Comparison of ENCODE assay signal across 21 mouse cellular contexts in the genomic region with DNA sequence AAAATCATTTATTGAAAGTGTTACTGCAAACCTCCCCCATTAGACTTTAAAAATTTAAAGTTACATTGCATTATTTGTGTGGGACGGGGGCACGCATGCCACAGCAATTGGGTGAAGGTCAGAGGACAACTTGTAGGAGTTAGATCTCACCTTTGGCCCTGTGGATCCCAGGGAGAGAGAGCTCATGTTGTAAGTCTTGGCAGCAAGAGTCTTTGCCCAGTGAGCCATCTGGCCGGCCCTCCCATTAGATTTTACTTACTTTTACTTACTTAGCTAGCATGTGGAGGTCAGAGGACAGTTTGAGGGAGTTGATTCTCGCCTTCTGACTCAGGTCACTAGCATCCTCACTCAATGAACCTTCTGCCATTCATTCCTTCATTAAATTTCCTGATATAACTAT. TPM values are rescaled to one million over a fixed set of nuclear protein-coding genes. Genes with fewer than 3 reads are reported as not detected.
DNase-seq lines count a peak whose midpoint lies in the region; ATAC-seq lines count a peak whose summit lies in the region.
"Had no signal": no experiment of that assay in that cellular context is flagged by ENCODE, and none has a peak within 500 bp of the region (broad histone marks: within the 10 kb centered on the region; RNA-seq: fewer than 3 reads in every experiment).

No protein-coding gene starts in this region.

- no peak overlapping the region for H3K27ac ChIP-seq in kidney, embryonic 15.5 days
- no peak overlapping the region for H3K27ac ChIP-seq in forebrain, embryonic 10.5 days
- H3K27ac ChIP-seq: embryonic facial prominence, embryonic 10.5 days; forebrain, embryonic 15.5 days; heart, embryonic 15.5 days; hindbrain, embryonic 13.5 days; hindbrain, postnatal 0 days had no signal

- H3K9me3 ChIP-seq in kidney, embryonic 15.5 days (replicated peaks) = no peaks in the 10 kb centered on the region
- no peaks in the 10 kb centered on the region for H3K9me3 ChIP-seq in forebrain, embryonic 10.5 days
- H3K9me3 ChIP-seq: embryonic facial prominence, embryonic 10.5 days; forebrain, embryonic 15.5 days; G1E; heart, embryonic 15.5 days; hindbrain, embryonic 13.5 days had no signal

- WGBS in kidney, embryonic 15.5 days = 75% methylated on average over 4 of the region's 4 CpGs
- 91% methylated on average over 4 of the region's 4 CpGs for WGBS in forebrain, embryonic 10.5 days

- H3K4me2 ChIP-seq in kidney, embryonic 15.5 days = no peak overlapping the region
- H3K4me2 ChIP-seq: forebrain, embryonic 15.5 days; heart, embryonic 11.5 days; heart, embryonic 15.5 days; hindbrain, embryonic 13.5 days had no signal

- no peak overlapping the region for H3K4me3 ChIP-seq in kidney, embryonic 15.5 days (replicated peaks)
- no peak overlapping the region for H3K4me3 ChIP-seq in forebrain, embryonic 10.5 days
- H3K4me3 ChIP-seq: embryonic facial prominence, embryonic 10.5 days; erythroblast, embryonic 14.5 days; forebrain, embryonic 15.5 days; heart, embryonic 15.5 days; hindbrain, embryonic 13.5 days had no signal

- no peaks in the 10 kb centered on the region; the same call in 1 of the 2 replicates for H3K36me3 ChIP-seq in kidney, embryonic 15.5 days
- H3K36me3 ChIP-seq in forebrain, embryonic 10.5 days (replicated peaks) = no peaks in the 10 kb centered on the region
- H3K36me3 ChIP-seq: forebrain, embryonic 15.5 days had no signal

- no peak for ATAC-seq in kidney, embryonic 15.5 days (replicated peaks; ENCODE audit: low FRiP score)
- ATAC-seq: CD4-positive, CD25-positive, alpha-beta regulatory T cell, adult 4 months; forebrain, embryonic 15.5 days; hindbrain, postnatal 0 days had no signal

- peak; percentile 10 for DNase-seq in adrenal gland, adult 2 months
- DNase-seq in adrenal gland, adult 8-10 months = no peak
- DNase-seq in kidney, adult 11 months = peak; percentile 82
- peak; percentile 28 for DNase-seq in kidney, postnatal 10 days
- DNase-seq in kidney, adult 18-20 months = no peak
- peak; percentile 59 to 84 for DNase-seq in kidney, postnatal 36 days
- no peak for DNase-seq in forebrain, embryonic 10.5 days (ENCODE audit: extremely low spot score, low spot score)
- DNase-seq: B cell, adult 2 months; gastrocnemius, postnatal 36 days; heart, adult 18-20 months; heart, postnatal 14 days had no signal

- no peak overlapping the region for H3K9ac ChIP-seq in kidney, embryonic 15.5 days
- H3K9ac ChIP-seq: forebrain, embryonic 15.5 days; heart, embryonic 15.5 days; hindbrain, embryonic 13.5 days had no signal

- H3K27me3 ChIP-seq in kidney, embryonic 15.5 days = no peaks in the 10 kb centered on the region
- peaks cover 10% of the 10 kb centered on the region; the same call in 1 of the 2 replicates for H3K27me3 ChIP-seq in forebrain, embryonic 10.5 days (ENCODE audit: poor library complexity, severe bottlenecking)
- H3K27me3 ChIP-seq: forebrain, embryonic 15.5 days; heart, embryonic 15.5 days; hindbrain, embryonic 13.5 days had no signal

- H3K4me1 ChIP-seq in kidney, embryonic 15.5 days = no peaks in the 10 kb centered on the region
- peaks cover 12% of the 10 kb centered on the region for H3K4me1 ChIP-seq in forebrain, embryonic 10.5 days
- H3K4me1 ChIP-seq: embryonic facial prominence, embryonic 10.5 days; forebrain, embryonic 15.5 days; heart, embryonic 15.5 days; hindbrain, embryonic 13.5 days had no signal

RNA-seq across cellular contexts. Expression of gene Mpp4, which starts 5.3 kb away (rescaled TPM):
- under 1 TPM in 1 of 2 experiments, not detected in 1; 0.37 TPM for total RNA-seq in adrenal gland, adult 2 months (2021)
- polyA plus RNA-seq in adrenal gland, adult 2 months (2012; rRNA removed) = 0.51 and 0.62 TPM in 2 replicates
- total RNA-seq in adrenal gland, adult 8-10 months (2022) = under 1 TPM in 3 of 4 experiments, not detected in 1; 0.15 to 0.38 (median 0.24) TPM
- polyA plus RNA-seq in kidney, embryonic 15.5 days (2015; fragmentation: Nextera tagmentation; extraction: Ambion mirVana) = 0.27 and 0.35 TPM in 2 replicates
- 0.14 and 0.20 TPM in 2 replicates for polyA plus RNA-seq in forebrain, embryonic 10.5 days (2016; fragmentation: Nextera tagmentation; extraction: Ambion mirVana)
- polyA plus RNA-seq: CD4-positive, CD25-positive, alpha-beta regulatory T cell, adult 4 months had no signal

RNA-seq across cellular contexts. Expression of gene Tmem237, which starts 37.6 kb away (rescaled TPM):
- total RNA-seq in adrenal gland, adult 2 months (2021) = 10 to 100 TPM; 18.1 to 25.8 TPM
- 1.8 and 2.1 TPM in 2 replicates for polyA plus RNA-seq in adrenal gland, adult 2 months (2012; rRNA removed)
- total RNA-seq in adrenal gland, adult 8-10 months (2022) = 10 to 100 TPM; 19.4 to 32.7 (median 26.3) TPM
- polyA plus RNA-seq in kidney, embryonic 15.5 days (2015; fragmentation: Nextera tagmentation; extraction: Ambion mirVana) = 39.0 and 42.9 TPM in 2 replicates
- polyA plus RNA-seq in forebrain, embryonic 10.5 days (2016; fragmentation: Nextera tagmentation; extraction: Ambion mirVana) = 49.1 and 51.8 TPM in 2 replicates

Comparison
In these comparisons a context has a peak if more than half of its experiments do, and no peak if none do; other contexts are left out.
1. DNase-seq: peak in adrenal gland, adult 2 months (single experiment), kidney, adult 11 months (single experiment), kidney, postnatal 10 days (single experiment) and kidney, postnatal 36 days (2 of 2); none in adrenal gland, adult 8-10 months (single experiment), kidney, adult 18-20 months (single experiment) and forebrain, embryonic 10.5 days (single experiment).
2. RNA of gene Tmem237, which starts 37.6 kb away (polyA plus RNA-seq): 49.1 to 51.8 TPM in forebrain, embryonic 10.5 days and 39.0 to 42.9 TPM in kidney, embryonic 15.5 days; 1.8 to 2.1 TPM in adrenal gland, adult 2 months; every median in the first group is over 10 times any median in the second.